Mouse (Mus musculus) embryonic stem cell, embryonic (primary cell): ENCODE measurements around the gene 9530002B09Rik.

ENCODE experiments used
- CTCF ChIA-PET, 4 experiments: fragments of 300-600 bp in 2 of 4; fragments of 350-600 bp in 2 of 4; sonication (Branson Sonifier 250); formaldehyde crosslinking; loops; one replicate each; lab custom pipeline; 2022; ENCODE audit warnings: inconsistent platforms in 2 of 4; lab: Charles Lee
- POLR2A ChIA-PET, 4 experiments: fragments of 300-600 bp in 2 of 4; fragments of 350-600 bp in 2 of 4; sonication (Branson Sonifier 250); formaldehyde crosslinking; loops; one replicate each; lab custom pipeline; 2022; ENCODE audit warnings: antibody characterized with exemption in 4 of 4, inconsistent platforms in 1 of 4; lab: Charles Lee

9530002B09Rik gene

DNA sequence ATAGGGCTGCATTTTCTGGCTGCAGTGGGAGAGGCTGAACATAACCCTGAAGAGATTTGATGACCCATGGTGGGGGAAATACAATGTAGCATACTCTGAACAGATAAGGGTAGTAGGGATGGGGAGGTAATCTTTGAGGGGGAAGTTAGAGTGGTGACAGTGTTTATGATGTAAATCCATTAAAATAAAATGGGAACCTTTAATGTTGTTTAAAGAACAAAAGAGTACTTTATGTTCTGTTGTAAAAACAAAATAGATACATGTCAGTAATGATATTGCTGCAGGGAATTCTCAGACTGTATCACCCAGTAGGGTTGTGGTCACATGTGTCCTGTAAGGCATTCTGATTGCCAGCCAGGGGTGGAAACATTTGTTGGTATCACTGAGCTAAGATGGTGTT lies at the start of gene 9530002B09Rik:
TSS of gene 9530002B09Rik (plus strand) at position 301 of the 400 bp plus-strand sequence.
- POLR2A ChIA-PET = no interaction called here
- CTCF ChIA-PET = no interaction called here
